Comparison of ENCODE assay signal across 7 mouse cellular contexts in genomic region chr13:20297841-20298240, GRCm38 (mm10).
DNase-seq lines count a peak whose midpoint lies in the region; ATAC-seq and TF ChIP-seq lines count a peak whose summit lies in the region.

No protein-coding gene starts in this region.

- H3K9me3 ChIP-seq in forebrain, postnatal 0 days (ENCODE audit: low read length): no peaks in the 10 kb centered on the region

- H3K4me2 ChIP-seq in forebrain, postnatal 0 days (ENCODE audit: low read depth): no peak overlapping the region

- no peaks in the 10 kb centered on the region for H3K79me2 ChIP-seq in C2C12 (ENCODE audit: control insufficient read depth, insufficient read depth)

- ATAC-seq in forebrain, postnatal 0 days: peak; percentile 38; the same call in 1 of the 2 replicates

- 5% methylated on average over 3 of the region's 3 CpGs for WGBS in forebrain, postnatal 0 days

- peak; percentile 73 for TF ChIP-seq CTCF in C2C12 (IDR thresholded peaks at IDR 0.05; ENCODE audit: control insufficient read depth, insufficient read depth, insufficient read length)
- peak; percentile 90 for TF ChIP-seq CTCF in forebrain, postnatal 0 days (IDR thresholded peaks at IDR 0.05; ENCODE audit: low read depth)

- no peaks in the 10 kb centered on the region for H3K4me1 ChIP-seq in forebrain, postnatal 0 days (ENCODE audit: insufficient read depth)

- H3ac ChIP-seq in C2C12 (ENCODE audit: control insufficient read depth, insufficient read length, low read depth): no peak overlapping the region

- DNase-seq in ES-CJ7 (ENCODE audit: low read depth, low spot score): peak; percentile 58
- DNase-seq in cerebellum, adult 18-20 months: peak; percentile 61 to 67
- peak; percentile 82 for DNase-seq in forebrain, postnatal 0 days
- DNase-seq in kidney, postnatal 36 days: peak; percentile 56 to 85
- peak; percentile 63 for DNase-seq in lung, postnatal 10 days
- peak; percentile 61 for DNase-seq in retina, postnatal 7 days (ENCODE audit: low read depth, low spot score)

- no peak overlapping the region for H3K27ac ChIP-seq in forebrain, postnatal 0 days (ENCODE audit: low read depth, low read length)

- no peaks in the 10 kb centered on the region for H3K79me3 ChIP-seq in C2C12 (ENCODE audit: low read depth)

- H3K4me3 ChIP-seq in C2C12 (ENCODE audit: insufficient read depth, poor library complexity, severe bottlenecking): no peak overlapping the region
- no peak overlapping the region for H3K4me3 ChIP-seq in forebrain, postnatal 0 days (ENCODE audit: low read depth, low read length)

- H3K9ac ChIP-seq in forebrain, postnatal 0 days: no peak overlapping the region

- no peaks in the 10 kb centered on the region for H3K36me3 ChIP-seq in C2C12 (ENCODE audit: control insufficient read depth, insufficient read depth)
- no peaks in the 10 kb centered on the region for H3K36me3 ChIP-seq in forebrain, postnatal 0 days (ENCODE audit: insufficient read depth)

- H3K27me3 ChIP-seq in C2C12 (ENCODE audit: control insufficient read depth, insufficient read depth, insufficient read length): no peaks in the 10 kb centered on the region
- H3K27me3 ChIP-seq in forebrain, postnatal 0 days (ENCODE audit: insufficient read depth, low read length): no peaks in the 10 kb centered on the region

TF ChIP-seq in C2C12, 6 proteins besides CTCF, POLR2A, EP300 and RAD21:
- TF ChIP-seq MAX (IDR thresholded peaks at IDR 0.05) (no peak), MYOG (IDR thresholded peaks at IDR 0.05; ENCODE audit: control insufficient read depth, extremely low read depth, insufficient read length) (no peak), MYOD1 (IDR thresholded peaks at IDR 0.05; ENCODE audit: control insufficient read depth, insufficient read length, low read depth) (no peak), FOSL1 (IDR thresholded peaks at IDR 0.05; ENCODE audit: insufficient read depth, low read length, poor library complexity, severe bottlenecking) (no peak), USF1 (IDR thresholded peaks at IDR 0.05; ENCODE audit: low read depth) (no peak), CEBPB (IDR thresholded peaks at IDR 0.05; ENCODE audit: low read depth) (no peak)
